Mouse (Mus musculus) cortical plate, adult 2 months (tissue): ENCODE data around the gene Rpain.

ENCODE experiments used
- CTCF ChIP-seq: fragments of 200-500 bp; IDR thresholded peaks from 2 replicates; pipeline ENCODE4 v1.5.1; 2011; ENCODE audit warnings: mild to moderate bottlenecking, control low read depth, low read length; ENCODE audit not compliant: insufficient read depth; ENCODE audit errors: extremely low read depth
- POLR2A ChIP-seq: fragments of 200-500 bp; IDR thresholded peaks from 2 replicates; pipeline ENCODE4 v1.6.1; 2011; ENCODE audit warnings: mild to moderate bottlenecking, low read length, control low read depth; ENCODE audit not compliant: insufficient read depth; ENCODE audit errors: extremely low read depth

DNA sequence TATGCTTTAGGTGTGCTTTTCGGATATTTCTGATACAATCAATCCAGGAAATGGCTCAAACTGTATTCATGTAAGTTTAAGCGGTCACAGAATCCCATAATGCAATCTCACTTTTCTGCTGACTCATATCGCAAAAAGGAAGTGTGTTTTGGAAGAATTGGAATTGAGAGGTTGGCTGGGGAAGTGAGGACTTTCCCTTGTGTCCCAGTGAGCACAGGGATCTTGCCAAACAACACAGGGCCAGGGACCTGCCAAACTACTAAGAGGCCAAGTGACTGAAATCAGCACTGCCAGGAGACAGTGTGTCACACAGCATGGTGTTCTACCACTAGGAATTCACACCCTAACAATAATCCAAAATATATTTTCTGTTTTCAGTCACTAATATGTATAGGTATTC lies 38.3 kb downstream of the Rpain start:
- no peak for TF ChIP-seq POLR2A
- no peak for TF ChIP-seq CTCF
